Mouse (Mus musculus): ENCODE data around the gene Ddx47. TPM values are rescaled to one million over a fixed set of nuclear protein-coding genes. Genes with fewer than 3 reads are reported as not detected.
A peak's percentile ranks its signal among the peaks of the same experiment; 100 is the strongest.

Ddx47 gene
- polyA plus RNA-seq, 1 experiment: 18.8 TPM

- H3K27me3 ChIP-seq (ENCODE audit: control insufficient read depth, insufficient read depth, low read length): no peaks in the 10 kb centered on the region
- no peak overlapping the region for H3K27ac ChIP-seq (ENCODE audit: control insufficient read depth, insufficient read depth, low read depth, low read length)
- no peaks in the 10 kb centered on the region for H3K4me1 ChIP-seq (ENCODE audit: control insufficient read depth, insufficient read depth, low read length)
- no peak overlapping the region for H3K4me3 ChIP-seq (ENCODE audit: control insufficient read depth, low read depth, low read length)
- H3K36me3 ChIP-seq (ENCODE audit: control insufficient read depth, insufficient read depth, low read length): no peaks in the 10 kb centered on the region
- TF ChIP-seq POLR2A (IDR thresholded peaks at IDR 0.05; ENCODE audit: control insufficient read depth, low read depth, low read length): no peak
- no peak for TF ChIP-seq CTCF (IDR thresholded peaks at IDR 0.05; ENCODE audit: control insufficient read depth, insufficient read depth, insufficient replicate concordance, low read depth, low read length)
Observed at GRCm38 (mm10) chr6:134972096-134972495, 39.3 kb upstream of the Ddx47 start.

GRCm38 (mm10) chr6:134976628-134977027 is 34.8 kb upstream of the Ddx47 start:
- Histone ChIP-seq H3K36me3 (ENCODE audit: control insufficient read depth, insufficient read depth, low read length) (no peaks in the 10 kb centered on the region), H3K4me1 (ENCODE audit: control insufficient read depth, insufficient read depth, low read length) (no peaks in the 10 kb centered on the region; the same call in 1 of the 2 replicates), H3K27me3 (ENCODE audit: control insufficient read depth, insufficient read depth, low read length) (no peaks in the 10 kb centered on the region), H3K4me3 (ENCODE audit: control insufficient read depth, low read depth, low read length) (no peak overlapping the region), H3K27ac (ENCODE audit: control insufficient read depth, insufficient read depth, low read depth, low read length) (no peak overlapping the region)
- no peak for TF ChIP-seq POLR2A (IDR thresholded peaks at IDR 0.05; ENCODE audit: control insufficient read depth, low read depth, low read length)
- TF ChIP-seq CTCF (IDR thresholded peaks at IDR 0.05; ENCODE audit: control insufficient read depth, insufficient read depth, insufficient replicate concordance, low read depth, low read length): no peak

- Histone ChIP-seq H3K27me3 (ENCODE audit: control insufficient read depth, insufficient read depth, low read length) (no peaks in the 10 kb centered on the region), H3K4me1 (ENCODE audit: control insufficient read depth, insufficient read depth, low read length) (peaks cover 5% of the 10 kb centered on the region; the same call in 1 of the 2 replicates), H3K4me3 (ENCODE audit: control insufficient read depth, low read depth, low read length) (no peak within 1 kb of the TSS), H3K36me3 (ENCODE audit: control insufficient read depth, insufficient read depth, low read length) (no peaks in the 10 kb centered on the region), H3K27ac (ENCODE audit: control insufficient read depth, insufficient read depth, low read depth, low read length) (no peak within 1 kb of the TSS)
- TF ChIP-seq POLR2A (IDR thresholded peaks at IDR 0.05; ENCODE audit: control insufficient read depth, low read depth, low read length) (no peak), CTCF (IDR thresholded peaks at IDR 0.05; ENCODE audit: control insufficient read depth, insufficient read depth, insufficient replicate concordance, low read depth, low read length) (no peak)
Observed at GRCm38 (mm10) chr6:134981231-134982062, 30.0 kb upstream of the Ddx47 start, which contains the start of gene Apold1. Gene Apold1 (plus strand): TSS chr6:134981718.

GRCm38 (mm10) chr6:134983529-134984370 is 27.7 kb upstream of the Ddx47 start:
- Histone ChIP-seq H3K27ac (ENCODE audit: control insufficient read depth, insufficient read depth, low read depth, low read length) (no peak overlapping the region), H3K36me3 (ENCODE audit: control insufficient read depth, insufficient read depth, low read length) (no peaks in the 10 kb centered on the region), H3K27me3 (ENCODE audit: control insufficient read depth, insufficient read depth, low read length) (no peaks in the 10 kb centered on the region), H3K4me1 (ENCODE audit: control insufficient read depth, insufficient read depth, low read length) (peaks cover 5% of the 10 kb centered on the region; the same call in 1 of the 2 replicates), H3K4me3 (ENCODE audit: control insufficient read depth, low read depth, low read length) (peak overlapping the region; percentile 76)
- TF ChIP-seq POLR2A (IDR thresholded peaks at IDR 0.05; ENCODE audit: control insufficient read depth, low read depth, low read length): no peak
- no peak for TF ChIP-seq CTCF (IDR thresholded peaks at IDR 0.05; ENCODE audit: control insufficient read depth, insufficient read depth, insufficient replicate concordance, low read depth, low read length)

- Histone ChIP-seq H3K4me3 (ENCODE audit: control insufficient read depth, low read depth, low read length) (no peak overlapping the region), H3K27me3 (ENCODE audit: control insufficient read depth, insufficient read depth, low read length) (no peaks in the 10 kb centered on the region), H3K27ac (ENCODE audit: control insufficient read depth, insufficient read depth, low read depth, low read length) (no peak overlapping the region), H3K36me3 (ENCODE audit: control insufficient read depth, insufficient read depth, low read length) (no peaks in the 10 kb centered on the region), H3K4me1 (ENCODE audit: control insufficient read depth, insufficient read depth, low read length) (peaks cover 5% of the 10 kb centered on the region; the same call in 1 of the 2 replicates)
- TF ChIP-seq CTCF (IDR thresholded peaks at IDR 0.05; ENCODE audit: control insufficient read depth, insufficient read depth, insufficient replicate concordance, low read depth, low read length): no peak
- no peak for TF ChIP-seq POLR2A (IDR thresholded peaks at IDR 0.05; ENCODE audit: control insufficient read depth, low read depth, low read length)
Observed at GRCm38 (mm10) chr6:134984748-134985147, 26.7 kb upstream of the Ddx47 start.

- H3K4me1 ChIP-seq (ENCODE audit: control insufficient read depth, insufficient read depth, low read length): peaks cover 3% of the 10 kb centered on the region; the same call in 1 of the 2 replicates
- H3K4me3 ChIP-seq (ENCODE audit: control insufficient read depth, low read depth, low read length): no peak overlapping the region
- H3K36me3 ChIP-seq (ENCODE audit: control insufficient read depth, insufficient read depth, low read length): no peaks in the 10 kb centered on the region
- no peak overlapping the region for H3K27ac ChIP-seq (ENCODE audit: control insufficient read depth, insufficient read depth, low read depth, low read length)
- no peak for TF ChIP-seq POLR2A (IDR thresholded peaks at IDR 0.05; ENCODE audit: control insufficient read depth, low read depth, low read length)
- TF ChIP-seq CTCF (IDR thresholded peaks at IDR 0.05; ENCODE audit: control insufficient read depth, insufficient read depth, insufficient replicate concordance, low read depth, low read length): no peak
- no peaks in the 10 kb centered on the region for H3K27me3 ChIP-seq (ENCODE audit: control insufficient read depth, insufficient read depth, low read length)
Observed at GRCm38 (mm10) chr6:134988377-134988776, 23.0 kb upstream of the Ddx47 start.

- TF ChIP-seq POLR2A (IDR thresholded peaks at IDR 0.05; ENCODE audit: control insufficient read depth, low read depth, low read length): no peak
- no peak for TF ChIP-seq CTCF (IDR thresholded peaks at IDR 0.05; ENCODE audit: control insufficient read depth, insufficient read depth, insufficient replicate concordance, low read depth, low read length)
- H3K4me3 ChIP-seq (ENCODE audit: control insufficient read depth, low read depth, low read length): no peak overlapping the region
- no peaks in the 10 kb centered on the region for H3K27me3 ChIP-seq (ENCODE audit: control insufficient read depth, insufficient read depth, low read length)
- H3K36me3 ChIP-seq (ENCODE audit: control insufficient read depth, insufficient read depth, low read length): no peaks in the 10 kb centered on the region
- H3K4me1 ChIP-seq (ENCODE audit: control insufficient read depth, insufficient read depth, low read length): no peaks in the 10 kb centered on the region
- no peak overlapping the region for H3K27ac ChIP-seq (ENCODE audit: control insufficient read depth, insufficient read depth, low read depth, low read length)
Observed at GRCm38 (mm10) chr6:134990674-134991073, 20.7 kb upstream of the Ddx47 start.

All from testis, adult 2 months (tissue).